Mouse (Mus musculus) hindbrain, embryonic 13.5 days (tissue): ENCODE results near the gene Ctbp2. TPM values are rescaled to one million over a fixed set of nuclear protein-coding genes. Genes with fewer than 3 reads are reported as not detected.

Source experiments
- ATAC-seq: fragments of 200-750 bp; cut with Nextera tagmentation; 2 replicates; pipeline ENCODE4 v1.8.0; 2017; ENCODE audit warnings: moderate TSS enrichment; ENCODE audit not compliant: low FRiP score
- H3K27ac ChIP-seq: fragments of 300-500 bp; sonication (generic); 2 replicates; pipeline ENCODE4 v1.5.1; 2015; ENCODE audit warnings: inconsistent platforms, mild to moderate bottlenecking, moderate library complexity
- H3K27me3 ChIP-seq: fragments of 300-500 bp; sonication (generic); 2 replicates; pipeline ENCODE4 v1.6.1; 2015; ENCODE audit warnings: mild to moderate bottlenecking, inconsistent platforms
- H3K36me3 ChIP-seq: fragments of 300-500 bp; sonication (generic); 2 replicates; pipeline ENCODE4 v1.6.1; 2015; ENCODE audit warnings: mild to moderate bottlenecking, inconsistent platforms
- H3K4me1 ChIP-seq: fragments of 300-500 bp; sonication (generic); replicated peaks from 2 replicates; pipeline ENCODE4 v1.6.1; 2015; ENCODE audit warnings: inconsistent platforms
- H3K4me2 ChIP-seq: fragments of 300-500 bp; sonication (generic); 2 replicates; pipeline ENCODE4 v1.6.1; 2015; ENCODE audit warnings: inconsistent platforms, mild to moderate bottlenecking, moderate library complexity
- H3K4me3 ChIP-seq: fragments of 300-500 bp; sonication (generic); 2 replicates; pipeline ENCODE4 v1.5.1; 2015; ENCODE audit warnings: mild to moderate bottlenecking, inconsistent platforms
- H3K9ac ChIP-seq: fragments of 300-500 bp; sonication (generic); 2 replicates; pipeline ENCODE4 v1.6.1; 2015; ENCODE audit warnings: mild to moderate bottlenecking, inconsistent platforms
- H3K9me3 ChIP-seq: fragments of 300-500 bp; sonication (generic); 2 replicates; pipeline ENCODE4 v1.6.1; 2016; ENCODE audit warnings: inconsistent platforms
- WGBS: fragments of 180-500 bp; shearing (Covaris S2); methylation state at CpG from one replicate; pipeline ENCODE4 v1.1.7; 2015; 5-methylcytosine and 5-hydroxymethylcytosine counted together
- polyA plus RNA-seq: library from polyadenylated mRNA; unstranded; fragments of >200 nt; fragmentation: Nextera tagmentation; extraction: Ambion mirVana; gene quantifications from 2 replicates; pipeline ENCODE4 v1.2.1, GENCODE M21; 2015

The Ctbp2 gene
- polyA plus RNA-seq, 1 experiment from 2014 or later, result 85.6 TPM

DNA sequence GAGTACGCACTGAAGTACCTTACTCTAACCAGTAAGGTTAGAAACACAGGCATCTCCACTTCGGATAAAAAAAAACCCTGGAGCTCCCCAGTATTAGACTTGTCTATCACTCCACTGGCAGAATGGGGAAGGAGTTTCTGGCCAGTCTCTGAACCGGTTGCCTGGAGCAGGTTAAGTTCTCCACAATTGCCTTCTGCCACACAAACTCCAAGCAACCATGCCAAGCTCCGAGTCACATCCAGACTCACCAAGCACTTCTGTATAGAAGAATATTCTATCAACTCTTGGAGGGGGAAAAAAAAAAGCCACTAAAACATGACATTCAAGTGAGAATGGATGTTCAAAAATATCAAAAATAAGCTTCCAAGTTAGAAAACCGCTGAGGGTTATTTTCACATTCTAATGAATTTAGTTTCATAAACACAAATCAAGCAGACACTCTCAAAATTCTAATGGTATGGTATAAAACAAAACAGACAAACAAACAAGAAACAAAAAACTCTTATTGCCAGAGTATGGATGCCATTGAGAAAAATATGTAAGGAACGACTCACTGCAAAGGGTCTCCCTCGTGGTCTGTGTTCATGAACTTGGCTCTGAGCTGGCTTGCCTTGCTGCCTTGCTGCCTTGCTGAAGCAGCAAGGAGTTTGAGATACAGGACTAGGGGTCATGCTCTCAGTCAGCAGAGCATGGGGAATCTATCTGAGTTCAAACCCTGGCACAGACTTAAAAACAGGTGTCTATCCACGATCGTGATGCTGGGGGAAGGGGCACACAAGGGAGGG is 29.3 kb downstream of the Ctbp2 start:
- H3K4me1 ChIP-seq, result peaks cover 59% of the 10 kb centered on the region
- 84% methylated on average over 9 of the region's 9 CpGs for WGBS

DNA sequence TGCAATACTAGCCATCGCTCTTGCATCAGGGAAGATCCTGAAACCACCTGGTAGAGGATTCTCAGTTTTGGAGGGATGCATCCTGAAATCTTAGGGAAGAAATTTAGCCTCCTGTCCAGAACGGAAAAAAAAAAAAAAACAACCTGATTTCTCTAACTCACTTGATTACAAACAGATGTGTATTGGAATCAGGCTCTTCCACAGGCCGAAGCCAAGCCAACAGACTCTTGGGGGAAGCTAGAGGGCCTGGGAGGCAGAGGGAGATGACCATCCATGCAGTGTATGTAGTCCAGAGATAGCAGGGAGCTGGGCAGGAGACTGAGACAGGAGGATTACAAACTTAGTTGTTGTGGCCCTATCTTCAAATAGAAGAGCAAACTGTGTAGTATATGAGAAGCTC is 30.0 kb downstream of the Ctbp2 start:
- WGBS, result 84% methylated on average over 3 of the region's 3 CpGs
- Histone ChIP-seq H3K9ac (no peak overlapping the region), H3K4me3 (no peak overlapping the region), H3K4me2 (no peak overlapping the region), H3K27me3 (no peaks in the 10 kb centered on the region), H3K9me3 (no peaks in the 10 kb centered on the region), H3K4me1 (peaks cover 59% of the 10 kb centered on the region), H3K27ac (no peak overlapping the region), H3K36me3 (no peaks in the 10 kb centered on the region; the same call in 1 of the 2 replicates)
- no peak for ATAC-seq

More for the DNA sequence above, 29.3 kb downstream of the Ctbp2 start:
- Histone ChIP-seq H3K9me3 (no peaks in the 10 kb centered on the region), H3K27me3 (no peaks in the 10 kb centered on the region), H3K9ac (no peak overlapping the region), H3K4me2 (no peak overlapping the region), H3K36me3 (no peaks in the 10 kb centered on the region; the same call in 1 of the 2 replicates), H3K27ac (no peak overlapping the region), H3K4me3 (no peak overlapping the region)
- ATAC-seq, result no peak

DNA sequence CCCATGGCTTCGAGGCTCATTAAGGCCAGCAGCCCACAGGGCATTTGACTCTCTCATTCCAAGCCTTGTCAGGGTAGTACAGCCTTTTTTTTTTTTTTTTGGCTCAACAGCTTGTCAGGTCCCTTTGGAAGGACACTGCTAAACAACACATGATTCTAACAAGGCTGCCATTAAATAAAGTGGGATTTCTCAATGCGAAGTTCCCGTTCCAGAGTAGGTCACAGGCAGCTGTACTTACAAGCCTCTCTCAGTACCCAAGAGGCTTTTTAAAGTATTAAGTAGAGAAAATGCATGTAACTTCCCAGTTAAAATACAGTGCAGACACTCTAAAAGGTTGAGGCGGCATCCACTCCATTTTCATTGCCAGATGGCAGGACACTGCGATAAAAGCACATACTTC is 30.4 kb downstream of the Ctbp2 start:
- no peak overlapping the region for H3K4me3 ChIP-seq
- H3K4me1 ChIP-seq, result peaks cover 59% of the 10 kb centered on the region
- no peak overlapping the region for H3K27ac ChIP-seq
- 90% methylated on average over 5 of the region's 5 CpGs for WGBS
- H3K27me3 ChIP-seq, result no peaks in the 10 kb centered on the region
- no peak for ATAC-seq
- H3K9ac ChIP-seq, result no peak overlapping the region
- no peaks in the 10 kb centered on the region for H3K9me3 ChIP-seq
- no peaks in the 10 kb centered on the region; the same call in 1 of the 2 replicates for H3K36me3 ChIP-seq
- H3K4me2 ChIP-seq, result no peak overlapping the region

DNA sequence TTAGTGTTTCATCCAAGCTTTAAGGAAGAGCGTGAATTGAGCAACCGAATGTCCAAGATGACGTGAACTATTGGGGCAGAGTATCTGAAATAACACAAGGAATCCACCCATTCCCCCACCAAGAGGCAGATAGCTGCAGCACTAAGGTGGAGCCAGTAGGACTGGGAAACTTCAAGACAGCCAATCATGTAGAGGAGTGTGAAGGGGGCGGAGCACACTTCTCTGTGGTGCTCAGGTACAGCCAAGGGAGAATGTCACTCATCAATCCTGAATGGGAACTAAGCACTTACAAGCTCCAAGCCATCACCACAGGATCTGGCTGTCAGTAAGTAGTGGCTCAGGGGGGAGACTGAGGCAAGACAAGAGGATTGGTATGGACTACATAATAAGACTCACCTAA is 33.5 kb downstream of the Ctbp2 start:
- no peaks in the 10 kb centered on the region; the same call in 1 of the 2 replicates for H3K36me3 ChIP-seq
- H3K27me3 ChIP-seq, result no peaks in the 10 kb centered on the region
- H3K27ac ChIP-seq, result no peak overlapping the region
- no peak overlapping the region for H3K4me2 ChIP-seq
- peaks cover 55% of the 10 kb centered on the region for H3K4me1 ChIP-seq
- H3K9ac ChIP-seq, result no peak overlapping the region
- 90% methylated on average over 4 of the region's 4 CpGs for WGBS
- ATAC-seq, result no peak
- no peak overlapping the region for H3K4me3 ChIP-seq
- no peaks in the 10 kb centered on the region for H3K9me3 ChIP-seq

DNA sequence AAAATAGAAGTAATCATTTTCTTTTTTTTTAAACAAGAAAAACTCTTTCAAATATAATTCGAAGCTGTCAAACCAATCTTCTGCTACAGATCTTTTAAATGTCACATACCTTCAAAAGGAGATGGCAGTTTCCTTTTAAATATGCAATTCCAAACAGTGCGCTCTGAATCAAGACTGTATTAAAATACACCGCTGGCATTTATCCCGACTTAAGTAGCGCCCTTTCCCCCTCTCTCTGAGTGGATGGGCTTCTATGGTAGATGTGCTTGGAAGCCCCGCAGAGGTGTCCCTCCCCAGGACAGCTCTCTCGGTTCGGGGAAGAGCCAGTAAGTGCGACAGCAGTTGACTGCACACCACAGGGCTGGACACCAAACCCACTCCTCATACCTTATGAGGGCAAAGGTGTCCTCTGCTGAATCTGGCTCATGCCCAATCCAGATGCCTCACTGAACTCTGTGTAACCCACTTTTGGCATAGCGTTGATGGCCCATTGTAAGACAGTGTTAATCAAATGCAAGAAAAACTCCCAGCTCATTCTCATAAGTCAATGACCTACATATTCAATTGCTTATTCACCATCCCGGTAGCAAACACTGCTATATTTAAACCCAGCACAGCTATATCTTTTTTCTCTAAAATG is 34.4 kb downstream of the Ctbp2 start:
- ATAC-seq, result peak; percentile 43; the same call in 1 of the 2 replicates
- H3K27ac ChIP-seq, result no peak overlapping the region

DNA sequence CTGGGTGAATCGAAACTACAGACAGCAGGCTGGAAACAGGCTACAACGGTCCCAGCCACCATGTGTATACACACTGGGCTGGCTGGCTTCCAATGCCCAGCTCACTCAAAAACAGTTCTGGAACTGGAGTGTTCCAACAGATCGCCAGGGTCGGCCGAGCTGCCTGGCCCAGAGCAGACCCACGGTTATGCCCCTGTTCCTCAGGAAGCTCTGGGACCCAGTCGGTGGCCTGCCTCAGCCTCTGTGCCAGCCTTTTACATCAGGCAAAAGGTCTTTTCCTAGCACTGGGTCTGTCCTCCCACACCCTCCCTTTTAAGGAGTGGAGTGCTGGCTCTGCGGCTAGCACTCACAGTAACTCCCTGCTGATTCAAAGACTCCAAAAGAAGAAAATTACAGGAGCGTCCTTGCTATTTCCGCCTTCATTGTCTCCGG is 35.3 kb downstream of the Ctbp2 start:
- Histone ChIP-seq H3K27me3 (no peaks in the 10 kb centered on the region), H3K4me2 (peak overlapping the region; percentile 17; the same call in 1 of the 2 replicates), H3K4me3 (no peak overlapping the region), H3K9ac (0 out of 2 replicates have a peak overlapping the region, but pooled peaks have one; percentile 1), H3K4me1 (peaks cover 68% of the 10 kb centered on the region), H3K27ac (peak overlapping the region; percentile 75), H3K36me3 (no peaks in the 10 kb centered on the region; the same call in 1 of the 2 replicates), H3K9me3 (no peaks in the 10 kb centered on the region)
- WGBS, result 32% methylated on average over 11 of the region's 11 CpGs
- peak; percentile 52 for ATAC-seq

More for the DNA sequence above, 34.4 kb downstream of the Ctbp2 start:
- Histone ChIP-seq H3K27me3 (no peaks in the 10 kb centered on the region), H3K9ac (no peak overlapping the region), H3K4me1 (peaks cover 64% of the 10 kb centered on the region), H3K36me3 (no peaks in the 10 kb centered on the region; the same call in 1 of the 2 replicates), H3K4me3 (no peak overlapping the region), H3K9me3 (no peaks in the 10 kb centered on the region), H3K4me2 (no peak overlapping the region)
- WGBS, result 69% methylated on average over 11 of the region's 11 CpGs

DNA sequence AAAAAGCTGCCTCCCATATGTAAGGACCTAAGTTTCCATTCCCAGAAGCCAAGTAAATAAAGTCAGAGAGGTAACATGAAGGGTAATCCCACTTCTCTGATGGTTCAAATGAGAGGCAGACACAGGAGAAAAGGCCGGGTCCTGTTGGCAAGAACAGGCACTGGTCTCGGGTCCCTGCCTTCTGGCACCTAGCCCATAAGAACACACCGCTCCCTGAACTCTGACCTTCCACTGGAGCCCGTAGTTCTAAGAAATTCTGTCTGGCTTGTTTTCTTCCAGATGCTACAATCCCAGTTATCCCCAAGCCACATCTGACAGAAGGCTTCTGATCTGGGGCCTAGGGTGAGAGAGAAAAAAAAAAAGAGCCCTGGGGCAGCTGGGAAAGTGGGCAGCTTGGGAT is 35.7 kb downstream of the Ctbp2 start:
- 66% methylated on average over 4 of the region's 4 CpGs for WGBS
- Histone ChIP-seq H3K9me3 (no peaks in the 10 kb centered on the region), H3K4me3 (no peak overlapping the region), H3K27ac (peak overlapping the region; percentile 75), H3K4me2 (peak overlapping the region; percentile 17; the same call in 1 of the 2 replicates), H3K27me3 (no peaks in the 10 kb centered on the region), H3K36me3 (no peaks in the 10 kb centered on the region; the same call in 1 of the 2 replicates), H3K4me1 (peaks cover 67% of the 10 kb centered on the region), H3K9ac (0 out of 2 replicates have a peak overlapping the region, but pooled peaks have one; percentile 1)
- no peak for ATAC-seq

DNA sequence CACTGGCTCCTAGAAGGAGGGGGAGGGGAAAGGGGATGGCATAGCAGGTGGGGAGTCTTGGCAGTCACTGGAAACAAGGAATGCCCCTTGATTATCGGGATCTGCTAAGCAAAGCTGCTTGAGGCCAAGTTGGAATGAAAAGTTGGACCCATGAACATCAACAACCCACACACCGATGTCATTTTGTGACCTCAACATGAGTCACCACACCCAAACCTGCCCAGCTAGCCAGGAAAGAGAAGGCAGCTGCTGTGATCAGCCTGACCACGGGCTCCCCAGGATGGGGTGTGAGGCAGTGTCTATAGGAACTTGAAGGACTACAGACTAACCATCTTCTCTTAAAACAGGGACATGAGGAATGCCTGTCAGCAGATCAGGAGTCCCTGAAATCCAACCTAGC is 38.7 kb downstream of the Ctbp2 start:
- Histone ChIP-seq H3K27me3 (no peaks in the 10 kb centered on the region), H3K27ac (no peak overlapping the region), H3K9me3 (no peaks in the 10 kb centered on the region), H3K36me3 (no peaks in the 10 kb centered on the region), H3K4me3 (no peak overlapping the region), H3K9ac (no peak overlapping the region), H3K4me1 (peaks cover 78% of the 10 kb centered on the region), H3K4me2 (no peak overlapping the region)
- WGBS, result 97% methylated on average over 3 of the region's 3 CpGs
- ATAC-seq, result no peak

DNA sequence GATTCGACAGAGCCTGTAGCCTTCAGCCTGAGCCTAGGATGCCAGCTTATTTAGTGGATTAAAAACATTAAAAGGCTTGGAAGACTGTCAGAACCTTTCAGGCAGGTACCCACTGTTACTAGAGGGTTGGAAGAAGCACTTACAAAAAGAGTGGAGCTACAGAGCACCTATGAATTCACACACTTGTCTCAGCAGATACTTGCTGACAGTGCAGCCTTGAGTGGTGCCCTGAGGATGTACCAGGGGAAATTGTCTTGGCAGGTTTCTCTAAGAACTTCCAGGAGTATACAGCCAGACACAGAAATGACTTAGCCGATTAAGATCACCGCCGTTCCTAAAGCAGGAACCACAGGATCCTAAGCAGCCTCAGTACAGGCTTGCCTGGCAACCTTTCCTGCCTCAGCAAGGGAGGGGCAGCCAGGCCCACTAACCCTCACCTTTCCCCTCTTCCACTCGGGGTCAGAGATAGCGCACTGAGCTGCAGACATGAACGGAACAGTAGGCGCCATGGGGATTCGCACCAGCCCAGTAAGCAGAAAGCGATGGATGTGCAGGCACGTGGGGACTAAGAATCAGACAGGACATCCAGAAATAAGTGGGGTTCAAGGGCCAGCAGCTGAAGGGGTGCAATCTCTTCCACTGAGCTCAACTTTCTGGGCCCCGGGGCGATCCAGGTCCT is 40.1 kb downstream of the Ctbp2 start:
- H3K4me3 ChIP-seq, result no peak overlapping the region
- H3K4me2 ChIP-seq, result no peak overlapping the region
- H3K36me3 ChIP-seq, result 0 out of 2 replicates have a peak, but pooled peaks cover 8% of the 10 kb centered on the region
- no peaks in the 10 kb centered on the region for H3K9me3 ChIP-seq
- 86% methylated on average over 13 of the region's 13 CpGs for WGBS
- no peaks in the 10 kb centered on the region for H3K27me3 ChIP-seq
- peaks cover 74% of the 10 kb centered on the region for H3K4me1 ChIP-seq
- ATAC-seq, result no peak
- H3K27ac ChIP-seq, result peak overlapping the region; percentile 35; the same call in 1 of the 2 replicates
- no peak overlapping the region for H3K9ac ChIP-seq

DNA sequence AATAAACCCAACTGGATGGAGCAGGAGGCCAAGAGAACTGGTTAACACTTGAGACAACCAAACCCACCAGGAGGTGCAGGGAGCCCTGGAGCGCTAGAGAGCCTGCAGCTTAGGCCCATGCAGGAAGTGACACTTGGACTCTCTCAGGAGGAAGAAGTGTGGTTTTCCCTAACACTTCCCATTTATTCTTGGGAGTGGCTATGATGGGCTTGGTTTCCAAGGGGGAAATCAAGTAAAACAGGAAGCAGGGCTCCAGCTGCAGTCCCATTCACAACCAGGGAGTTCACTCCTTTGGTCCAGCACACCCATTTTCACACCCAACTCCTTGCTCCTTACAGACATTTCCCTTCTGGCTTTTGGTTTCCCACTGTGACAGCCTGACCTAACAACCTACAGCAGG is 45.2 kb downstream of the Ctbp2 start:
- no peak overlapping the region for H3K4me3 ChIP-seq
- no peak overlapping the region for H3K27ac ChIP-seq
- no peak overlapping the region for H3K9ac ChIP-seq
- ATAC-seq, result no peak
- 91% methylated on average over 1 of the region's 1 CpGs for WGBS
- peaks cover 8% of the 10 kb centered on the region; the same call in 1 of the 2 replicates for H3K36me3 ChIP-seq
- H3K4me2 ChIP-seq, result no peak overlapping the region
- no peaks in the 10 kb centered on the region for H3K9me3 ChIP-seq
- H3K4me1 ChIP-seq, result peaks cover 73% of the 10 kb centered on the region
- no peaks in the 10 kb centered on the region for H3K27me3 ChIP-seq

DNA sequence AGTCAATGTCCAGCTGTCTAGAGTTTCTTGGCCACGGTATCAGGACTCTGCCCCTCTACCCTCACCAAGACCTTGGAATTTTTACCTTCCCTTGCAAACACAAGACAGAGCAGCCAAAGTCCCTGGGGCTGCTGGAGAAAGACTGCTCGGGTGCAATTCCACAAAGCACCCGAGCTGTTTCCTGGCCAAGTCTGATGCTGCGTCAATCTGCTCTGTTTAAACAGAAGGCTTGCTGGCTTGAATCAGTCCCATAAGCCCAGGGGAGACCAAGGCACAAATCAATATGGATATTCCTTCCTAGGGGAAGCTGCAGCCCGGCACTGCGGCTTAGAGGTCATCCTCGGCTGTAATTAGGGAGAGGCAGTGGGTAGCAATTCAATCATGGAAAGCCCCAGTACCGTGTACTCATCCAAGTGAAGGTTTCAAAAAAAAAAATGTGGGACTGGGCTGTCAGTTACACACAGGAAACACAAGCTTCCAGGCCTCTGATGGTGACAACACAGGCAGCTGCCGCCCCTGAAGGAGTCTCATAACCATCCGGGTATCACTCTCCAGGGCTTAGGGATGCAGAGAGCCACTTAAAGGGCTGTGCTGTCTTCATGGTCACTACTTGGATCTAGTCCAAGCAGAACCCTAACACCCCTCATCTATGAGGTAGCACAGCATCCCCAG is 49.6 kb downstream of the Ctbp2 start:
- 28% methylated on average over 10 of the region's 10 CpGs for WGBS
- ATAC-seq, result peak; percentile 25; the same call in 1 of the 2 replicates
- peaks cover 76% of the 10 kb centered on the region for H3K4me1 ChIP-seq

More for the DNA sequence above, 49.6 kb downstream of the Ctbp2 start:
- 0 out of 2 replicates have a peak overlapping the region, but pooled peaks have one; percentile 19 for H3K9ac ChIP-seq
- no peaks in the 10 kb centered on the region for H3K9me3 ChIP-seq
- peak overlapping the region; percentile 6; the same call in 1 of the 2 replicates for H3K4me2 ChIP-seq
- H3K4me3 ChIP-seq, result no peak overlapping the region
- peak overlapping the region; percentile 83 for H3K27ac ChIP-seq
- H3K36me3 ChIP-seq, result peaks cover 2% of the 10 kb centered on the region; the same call in 1 of the 2 replicates
- H3K27me3 ChIP-seq, result no peaks in the 10 kb centered on the region
